Mouse (Mus musculus) olfactory bulb, adult 2 months (tissue): Measurements from ENCODE around the gene Npnt.

Experiments used
- CTCF ChIP-seq: fragments of 200-500 bp; IDR thresholded peaks from 2 replicates; pipeline ENCODE4 v1.5.1; 2012; ENCODE audit warnings: low read depth, mild to moderate bottlenecking, low read length, moderate library complexity; ENCODE audit not compliant: insufficient read depth
- POLR2A ChIP-seq: fragments of 200-500 bp; IDR thresholded peaks from 2 replicates; pipeline ENCODE4 v1.6.1; 2012; ENCODE audit warnings: mild to moderate bottlenecking, low read depth, low read length, moderate library complexity; ENCODE audit not compliant: insufficient read depth

DNA sequence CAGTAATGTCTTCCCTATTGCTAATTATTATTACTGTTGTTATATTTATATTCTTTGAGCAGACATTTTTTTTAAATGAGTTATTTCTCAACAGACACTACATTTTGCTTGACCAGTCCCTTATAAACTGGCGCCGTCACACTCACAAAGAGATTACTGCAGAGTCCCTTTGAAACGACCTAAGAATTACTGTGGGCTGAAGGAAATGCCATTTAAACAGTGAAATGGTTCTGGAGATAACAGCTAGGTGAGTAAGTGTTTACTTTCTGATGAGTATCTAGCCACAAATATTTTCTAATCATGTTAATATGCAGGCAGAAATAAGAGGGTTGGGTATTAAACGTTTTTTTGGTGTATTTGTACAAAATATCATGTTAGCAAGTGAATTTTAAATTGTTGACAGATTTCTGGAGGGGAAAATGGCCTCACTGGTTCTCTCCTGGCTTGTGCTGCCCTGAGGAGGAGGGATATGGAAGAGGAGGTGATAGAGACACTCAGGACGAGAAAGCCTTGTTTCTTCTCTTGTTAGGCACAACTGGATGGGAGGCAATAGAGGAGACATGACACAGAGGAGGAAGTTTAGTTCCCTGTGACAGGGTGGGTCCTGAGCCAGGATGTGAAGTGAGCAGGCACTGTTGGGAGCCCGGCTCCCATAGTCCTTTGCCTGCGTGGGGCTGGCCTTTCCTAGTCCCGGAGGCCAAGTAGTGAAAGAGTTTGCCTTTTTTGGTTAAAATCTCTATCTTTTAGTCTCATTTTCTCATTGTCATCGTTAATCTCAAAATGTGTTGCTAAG is 14.8 kb upstream of the Npnt start:
- TF ChIP-seq CTCF (no peak), POLR2A (no peak)
